Mouse (Mus musculus): ENCODE data around the gene Fgf11. TPM values are rescaled to one million over a fixed set of nuclear protein-coding genes. Genes with fewer than 3 reads are reported as not detected.

The Fgf11 gene
- polyA plus RNA-seq, 1 experiment from 2014 or later: 2.4 TPM

- peak overlapping the region; percentile 92 for H3K4me2 ChIP-seq
- H3K9ac ChIP-seq: peak overlapping the region; percentile 78
- H3K4me3 ChIP-seq: peak overlapping the region; percentile 63
- peaks cover 45% of the 10 kb centered on the region for H3K4me1 ChIP-seq (replicated peaks)
- H3K27ac ChIP-seq (ENCODE audit: poor library complexity, severe bottlenecking): 0 out of 2 replicates have a peak overlapping the region, but pooled peaks have one; percentile 41
- peaks cover 48% of the 10 kb centered on the region for H3K27me3 ChIP-seq (replicated peaks)
- H3K36me3 ChIP-seq: no peaks in the 10 kb centered on the region
- no peak for ATAC-seq (ENCODE audit: insufficient number of reproducible peaks, low FRiP score)
- no peaks in the 10 kb centered on the region for H3K9me3 ChIP-seq (replicated peaks)
- WGBS: 1% methylated on average over 41 of the region's 52 CpGs
Measured at GRCm38 (mm10) chr11:69836703-69837576, 35.3 kb upstream of the Fgf11 start.

GRCm38 (mm10) chr11:69835966-69836335, 34.3 kb upstream of the Fgf11 start:
- Histone ChIP-seq H3K4me3 (no peak overlapping the region), H3K9ac (no peak overlapping the region), H3K36me3 (no peaks in the 10 kb centered on the region), H3K27ac (ENCODE audit: poor library complexity, severe bottlenecking) (no peak overlapping the region), H3K27me3 (replicated peaks) (peaks cover 50% of the 10 kb centered on the region), H3K4me1 (replicated peaks) (peaks cover 45% of the 10 kb centered on the region), H3K9me3 (replicated peaks) (no peaks in the 10 kb centered on the region), H3K4me2 (peak overlapping the region; percentile 92)
- 4% methylated on average over 4 of the region's 4 CpGs for WGBS
- ATAC-seq (ENCODE audit: insufficient number of reproducible peaks, low FRiP score): no peak

GRCm38 (mm10) chr11:69835326-69835965, 33.8 kb upstream of the Fgf11 start:
- Histone ChIP-seq H3K4me3 (0 out of 2 replicates have a peak overlapping the region, but pooled peaks have one; percentile 47), H3K27ac (ENCODE audit: poor library complexity, severe bottlenecking) (no peak overlapping the region), H3K27me3 (replicated peaks) (peaks cover 50% of the 10 kb centered on the region), H3K9me3 (replicated peaks) (no peaks in the 10 kb centered on the region), H3K36me3 (no peaks in the 10 kb centered on the region), H3K9ac (no peak overlapping the region), H3K4me2 (peak overlapping the region; percentile 92), H3K4me1 (replicated peaks) (peaks cover 45% of the 10 kb centered on the region)
- 15% methylated on average over 9 of the region's 9 CpGs for WGBS
- ATAC-seq (ENCODE audit: insufficient number of reproducible peaks, low FRiP score): no peak

GRCm38 (mm10) chr11:69834001-69834549, 32.4 kb upstream of the Fgf11 start:
- no peak overlapping the region for H3K27ac ChIP-seq (ENCODE audit: poor library complexity, severe bottlenecking)
- peaks cover 50% of the 10 kb centered on the region for H3K27me3 ChIP-seq (replicated peaks)
- 5% methylated on average over 37 of the region's 48 CpGs for WGBS

GRCm38 (mm10) chr11:69833554-69833953, 31.9 kb upstream of the Fgf11 start:
- H3K4me1 ChIP-seq (replicated peaks): peaks cover 36% of the 10 kb centered on the region
- peaks cover 50% of the 10 kb centered on the region for H3K27me3 ChIP-seq (replicated peaks)
- peak overlapping the region; percentile 92 for H3K4me2 ChIP-seq
- no peak overlapping the region for H3K27ac ChIP-seq (ENCODE audit: poor library complexity, severe bottlenecking)
- ATAC-seq (ENCODE audit: insufficient number of reproducible peaks, low FRiP score): no peak
- peak overlapping the region; percentile 47 for H3K4me3 ChIP-seq
- H3K36me3 ChIP-seq: no peaks in the 10 kb centered on the region
- 41% methylated on average over 8 of the region's 8 CpGs for WGBS
- no peaks in the 10 kb centered on the region for H3K9me3 ChIP-seq (replicated peaks)
- peak overlapping the region; percentile 76 for H3K9ac ChIP-seq

More at GRCm38 (mm10) chr11:69834001-69834549, 32.4 kb upstream of the Fgf11 start:
- Histone ChIP-seq H3K9ac (peak overlapping the region; percentile 76), H3K4me3 (peak overlapping the region; percentile 47), H3K9me3 (replicated peaks) (no peaks in the 10 kb centered on the region), H3K4me2 (peak overlapping the region; percentile 92), H3K4me1 (replicated peaks) (peaks cover 39% of the 10 kb centered on the region), H3K36me3 (no peaks in the 10 kb centered on the region)
- ATAC-seq (ENCODE audit: insufficient number of reproducible peaks, low FRiP score): no peak

GRCm38 (mm10) chr11:69828832-69829231, 27.2 kb upstream of the Fgf11 start:
- Histone ChIP-seq H3K36me3 (peaks cover 35% of the 10 kb centered on the region), H3K27me3 (replicated peaks) (peaks cover 21% of the 10 kb centered on the region), H3K4me2 (no peak overlapping the region), H3K4me1 (replicated peaks) (peaks cover 3% of the 10 kb centered on the region; the same call in 1 of the 2 replicates), H3K27ac (ENCODE audit: poor library complexity, severe bottlenecking) (no peak overlapping the region), H3K9ac (no peak overlapping the region), H3K9me3 (replicated peaks) (no peaks in the 10 kb centered on the region), H3K4me3 (no peak overlapping the region)
- ATAC-seq (ENCODE audit: insufficient number of reproducible peaks, low FRiP score): peak; percentile 52
- WGBS: 74% methylated on average over 5 of the region's 5 CpGs

- Histone ChIP-seq H3K9me3 (replicated peaks) (no peaks in the 10 kb centered on the region), H3K4me3 (no peak overlapping the region), H3K27me3 (replicated peaks) (0 out of 2 replicates have a peak, but pooled peaks cover 3% of the 10 kb centered on the region), H3K9ac (no peak overlapping the region), H3K4me1 (replicated peaks) (no peaks in the 10 kb centered on the region), H3K27ac (ENCODE audit: poor library complexity, severe bottlenecking) (no peak overlapping the region), H3K36me3 (peaks cover 35% of the 10 kb centered on the region), H3K4me2 (no peak overlapping the region)
- 54% methylated on average over 2 of the region's 2 CpGs for WGBS
- no peak for ATAC-seq (ENCODE audit: insufficient number of reproducible peaks, low FRiP score)
Measured at GRCm38 (mm10) chr11:69823456-69823855, 21.8 kb upstream of the Fgf11 start.

- WGBS: 88% methylated on average over 3 of the region's 3 CpGs
- no peak for ATAC-seq (ENCODE audit: insufficient number of reproducible peaks, low FRiP score)
- Histone ChIP-seq H3K27ac (ENCODE audit: poor library complexity, severe bottlenecking) (no peak within 1 kb of the TSS), H3K4me3 (no peak within 1 kb of the TSS), H3K36me3 (peaks cover 21% of the 10 kb centered on the region), H3K9ac (no peak within 1 kb of the TSS), H3K9me3 (replicated peaks) (no peaks in the 10 kb centered on the region; the same call in 1 of the 2 replicates), H3K27me3 (replicated peaks) (0 out of 2 replicates have a peak, but pooled peaks cover 3% of the 10 kb centered on the region), H3K4me1 (replicated peaks) (no peaks in the 10 kb centered on the region), H3K4me2 (no peak within 1 kb of the TSS)
Measured at GRCm38 (mm10) chr11:69822080-69822479, 20.4 kb upstream of the Fgf11 start, which contains the start of gene Spem1. Gene Spem1 (minus strand): TSS chr11:69822180.

- 0 out of 2 replicates have a peak, but pooled peaks cover 6% of the 10 kb centered on the region for H3K27me3 ChIP-seq (replicated peaks)
- no peaks in the 10 kb centered on the region; the same call in 1 of the 2 replicates for H3K9me3 ChIP-seq (replicated peaks)
- H3K36me3 ChIP-seq: no peaks in the 10 kb centered on the region
- H3K27ac ChIP-seq (ENCODE audit: poor library complexity, severe bottlenecking): no peak overlapping the region
- no peak overlapping the region for H3K4me2 ChIP-seq
- ATAC-seq (ENCODE audit: insufficient number of reproducible peaks, low FRiP score): no peak
- H3K4me1 ChIP-seq (replicated peaks): no peaks in the 10 kb centered on the region
- no peak overlapping the region for H3K4me3 ChIP-seq
- WGBS: 86% methylated on average over 8 of the region's 8 CpGs
- H3K9ac ChIP-seq: no peak overlapping the region
Measured at GRCm38 (mm10) chr11:69818871-69819270, 17.2 kb upstream of the Fgf11 start.

- Histone ChIP-seq H3K4me3 (no peak within 1 kb of the TSS), H3K36me3 (no peaks in the 10 kb centered on the region), H3K4me2 (no peak within 1 kb of the TSS), H3K4me1 (replicated peaks) (no peaks in the 10 kb centered on the region), H3K9me3 (replicated peaks) (no peaks in the 10 kb centered on the region; the same call in 1 of the 2 replicates), H3K27me3 (replicated peaks) (0 out of 2 replicates have a peak, but pooled peaks cover 6% of the 10 kb centered on the region), H3K9ac (no peak within 1 kb of the TSS), H3K27ac (ENCODE audit: poor library complexity, severe bottlenecking) (no peak within 1 kb of the TSS)
- ATAC-seq (ENCODE audit: insufficient number of reproducible peaks, low FRiP score): no peak
- 66% methylated on average over 2 of the region's 2 CpGs for WGBS
Measured at GRCm38 (mm10) chr11:69818365-69818764, 16.7 kb upstream of the Fgf11 start, which contains the start of gene Spem2. Gene Spem2 (minus strand): TSS chr11:69818465.

GRCm38 (mm10) chr11:69816520-69816919, 14.9 kb upstream of the Fgf11 start:
- Histone ChIP-seq H3K36me3 (no peaks in the 10 kb centered on the region), H3K4me2 (no peak overlapping the region), H3K27ac (ENCODE audit: poor library complexity, severe bottlenecking) (no peak overlapping the region), H3K4me1 (replicated peaks) (no peaks in the 10 kb centered on the region), H3K9me3 (replicated peaks) (no peaks in the 10 kb centered on the region; the same call in 1 of the 2 replicates), H3K27me3 (replicated peaks) (0 out of 2 replicates have a peak, but pooled peaks cover 6% of the 10 kb centered on the region), H3K4me3 (no peak overlapping the region), H3K9ac (no peak overlapping the region)
- WGBS: 89% methylated on average over 12 of the region's 12 CpGs
- ATAC-seq (ENCODE audit: insufficient number of reproducible peaks, low FRiP score): no peak

All from heart, embryonic 12.5 days (tissue).